Mouse (Mus musculus): Measurements from ENCODE around the gene Dnajc15. TPM values are rescaled to one million over a fixed set of nuclear protein-coding genes. Genes with fewer than 3 reads are reported as not detected.

Dnajc15 gene
- polyA plus RNA-seq, 1 experiment: 26.7 TPM

GRCm38 (mm10) chr14:77864510-77864909 lies 10.4 kb downstream of the Dnajc15 start:
- H3K4me3 ChIP-seq (ENCODE audit: insufficient read depth, low read length): no peak overlapping the region
- H3K4me1 ChIP-seq (ENCODE audit: control insufficient read depth, insufficient read depth, low read length): no peaks in the 10 kb centered on the region
- TF ChIP-seq POLR2A (IDR thresholded peaks at IDR 0.05; ENCODE audit: extremely low read depth, insufficient read depth, low read length) (no peak), CTCF (IDR thresholded peaks at IDR 0.05; ENCODE audit: extremely low read depth, insufficient read depth, low read length) (no peak)
- no peak overlapping the region for H3K27ac ChIP-seq (ENCODE audit: insufficient read depth, low read length)

- no peaks in the 10 kb centered on the region for H3K4me1 ChIP-seq (ENCODE audit: control insufficient read depth, insufficient read depth, low read length)
- no peak for TF ChIP-seq POLR2A (IDR thresholded peaks at IDR 0.05; ENCODE audit: extremely low read depth, insufficient read depth, low read length)
- no peak for TF ChIP-seq CTCF (IDR thresholded peaks at IDR 0.05; ENCODE audit: extremely low read depth, insufficient read depth, low read length)
- no peak overlapping the region for H3K27ac ChIP-seq (ENCODE audit: insufficient read depth, low read length)
- H3K4me3 ChIP-seq (ENCODE audit: insufficient read depth, low read length): no peak overlapping the region
These were observed 10.9 kb downstream of the Dnajc15 start for GRCm38 (mm10) chr14:77864051-77864450.

- H3K27ac ChIP-seq (ENCODE audit: insufficient read depth, low read length): no peak overlapping the region
- H3K4me3 ChIP-seq (ENCODE audit: insufficient read depth, low read length): no peak overlapping the region
- TF ChIP-seq POLR2A (IDR thresholded peaks at IDR 0.05; ENCODE audit: extremely low read depth, insufficient read depth, low read length): no peak
- TF ChIP-seq CTCF (IDR thresholded peaks at IDR 0.05; ENCODE audit: extremely low read depth, insufficient read depth, low read length): no peak
- H3K4me1 ChIP-seq (ENCODE audit: control insufficient read depth, insufficient read depth, low read length): no peaks in the 10 kb centered on the region
These were observed 13.9 kb downstream of the Dnajc15 start for GRCm38 (mm10) chr14:77860841-77861560.

GRCm38 (mm10) chr14:77859894-77860293 lies 15.0 kb downstream of the Dnajc15 start:
- no peak overlapping the region for H3K4me3 ChIP-seq (ENCODE audit: insufficient read depth, low read length)
- H3K4me1 ChIP-seq (ENCODE audit: control insufficient read depth, insufficient read depth, low read length): no peaks in the 10 kb centered on the region
- TF ChIP-seq CTCF (IDR thresholded peaks at IDR 0.05; ENCODE audit: extremely low read depth, insufficient read depth, low read length): no peak
- no peak for TF ChIP-seq POLR2A (IDR thresholded peaks at IDR 0.05; ENCODE audit: extremely low read depth, insufficient read depth, low read length)
- no peak overlapping the region for H3K27ac ChIP-seq (ENCODE audit: insufficient read depth, low read length)

- no peak overlapping the region for H3K27ac ChIP-seq (ENCODE audit: insufficient read depth, low read length)
- no peaks in the 10 kb centered on the region for H3K4me1 ChIP-seq (ENCODE audit: control insufficient read depth, insufficient read depth, low read length)
- H3K4me3 ChIP-seq (ENCODE audit: insufficient read depth, low read length): no peak overlapping the region
- TF ChIP-seq CTCF (IDR thresholded peaks at IDR 0.05; ENCODE audit: extremely low read depth, insufficient read depth, low read length) (no peak), POLR2A (IDR thresholded peaks at IDR 0.05; ENCODE audit: extremely low read depth, insufficient read depth, low read length) (no peak)
These were observed 21.0 kb downstream of the Dnajc15 start for GRCm38 (mm10) chr14:77853951-77854350.

GRCm38 (mm10) chr14:77849852-77850251 lies 25.1 kb downstream of the Dnajc15 start:
- Histone ChIP-seq H3K27ac (ENCODE audit: insufficient read depth, low read length) (no peak overlapping the region), H3K4me3 (ENCODE audit: insufficient read depth, low read length) (no peak overlapping the region), H3K4me1 (ENCODE audit: control insufficient read depth, insufficient read depth, low read length) (peaks cover 2% of the 10 kb centered on the region; the same call in 1 of the 2 replicates)
- TF ChIP-seq CTCF (IDR thresholded peaks at IDR 0.05; ENCODE audit: extremely low read depth, insufficient read depth, low read length): no peak
- no peak for TF ChIP-seq POLR2A (IDR thresholded peaks at IDR 0.05; ENCODE audit: extremely low read depth, insufficient read depth, low read length)

GRCm38 (mm10) chr14:77848349-77848748 lies 26.6 kb downstream of the Dnajc15 start:
- peaks cover 2% of the 10 kb centered on the region; the same call in 1 of the 2 replicates for H3K4me1 ChIP-seq (ENCODE audit: control insufficient read depth, insufficient read depth, low read length)
- TF ChIP-seq POLR2A (IDR thresholded peaks at IDR 0.05; ENCODE audit: extremely low read depth, insufficient read depth, low read length) (no peak), CTCF (IDR thresholded peaks at IDR 0.05; ENCODE audit: extremely low read depth, insufficient read depth, low read length) (no peak)
- no peak overlapping the region for H3K4me3 ChIP-seq (ENCODE audit: insufficient read depth, low read length)
- H3K27ac ChIP-seq (ENCODE audit: insufficient read depth, low read length): no peak overlapping the region

- TF ChIP-seq CTCF (IDR thresholded peaks at IDR 0.05; ENCODE audit: extremely low read depth, insufficient read depth, low read length) (no peak), POLR2A (IDR thresholded peaks at IDR 0.05; ENCODE audit: extremely low read depth, insufficient read depth, low read length) (no peak)
- H3K4me1 ChIP-seq (ENCODE audit: control insufficient read depth, insufficient read depth, low read length): peaks cover 2% of the 10 kb centered on the region; the same call in 1 of the 2 replicates
- no peak overlapping the region for H3K27ac ChIP-seq (ENCODE audit: insufficient read depth, low read length)
- H3K4me3 ChIP-seq (ENCODE audit: insufficient read depth, low read length): no peak overlapping the region
These were observed 28.7 kb downstream of the Dnajc15 start for GRCm38 (mm10) chr14:77846206-77846605.

- Histone ChIP-seq H3K27ac (ENCODE audit: insufficient read depth, low read length) (no peak overlapping the region), H3K4me1 (ENCODE audit: control insufficient read depth, insufficient read depth, low read length) (peaks cover 2% of the 10 kb centered on the region; the same call in 1 of the 2 replicates), H3K4me3 (ENCODE audit: insufficient read depth, low read length) (no peak overlapping the region)
- TF ChIP-seq CTCF (IDR thresholded peaks at IDR 0.05; ENCODE audit: extremely low read depth, insufficient read depth, low read length) (no peak), POLR2A (IDR thresholded peaks at IDR 0.05; ENCODE audit: extremely low read depth, insufficient read depth, low read length) (no peak)
These were observed 29.4 kb downstream of the Dnajc15 start for GRCm38 (mm10) chr14:77845479-77845878.

- Histone ChIP-seq H3K4me3 (ENCODE audit: insufficient read depth, low read length) (no peak overlapping the region), H3K27ac (ENCODE audit: insufficient read depth, low read length) (no peak overlapping the region), H3K4me1 (ENCODE audit: control insufficient read depth, insufficient read depth, low read length) (no peaks in the 10 kb centered on the region)
- no peak for TF ChIP-seq CTCF (IDR thresholded peaks at IDR 0.05; ENCODE audit: extremely low read depth, insufficient read depth, low read length)
- TF ChIP-seq POLR2A (IDR thresholded peaks at IDR 0.05; ENCODE audit: extremely low read depth, insufficient read depth, low read length): no peak
These were observed 34.4 kb downstream of the Dnajc15 start for GRCm38 (mm10) chr14:77840574-77840973.

All from cortical plate, adult 2 months (tissue).